Mouse (Mus musculus): Measurements from ENCODE around the gene Vim. TPM values are rescaled to one million over a fixed set of nuclear protein-coding genes. Genes with fewer than 3 reads are reported as not detected.

Gene Vim
- total and polyA plus RNA-seq, 3 experiments: 222 to 1,410 (median 451) TPM

GRCm38 (mm10) chr2:13536747-13537146 lies 37.0 kb upstream of the Vim start:
- no peak for DNase-seq (ENCODE audit: low spot score)
- ATAC-seq (ENCODE audit: extremely low read depth, insufficient number of reproducible peaks, low FRiP score, poor library complexity, severe bottlenecking): no peak
- H3K4me3 ChIP-seq (ENCODE audit: low read depth, low read length): no peak overlapping the region
- TF ChIP-seq POLR2AphosphoS5 (IDR thresholded peaks at IDR 0.05; ENCODE audit: insufficient replicate concordance, low read depth, low read length) (no peak), GATA1 (IDR thresholded peaks at IDR 0.05; ENCODE audit: borderline replicate concordance, low read length) (no peak)
- peaks cover 38% of the 10 kb centered on the region for H3K4me1 ChIP-seq (ENCODE audit: insufficient read depth, low read depth, low read length)
- H3K9me3 ChIP-seq (replicated peaks): no peaks in the 10 kb centered on the region
- no peaks in the 10 kb centered on the region for H3K27me3 ChIP-seq (ENCODE audit: insufficient read depth, low read length)
- no peaks in the 10 kb centered on the region for H3K36me3 ChIP-seq (replicated peaks)

DNA sequence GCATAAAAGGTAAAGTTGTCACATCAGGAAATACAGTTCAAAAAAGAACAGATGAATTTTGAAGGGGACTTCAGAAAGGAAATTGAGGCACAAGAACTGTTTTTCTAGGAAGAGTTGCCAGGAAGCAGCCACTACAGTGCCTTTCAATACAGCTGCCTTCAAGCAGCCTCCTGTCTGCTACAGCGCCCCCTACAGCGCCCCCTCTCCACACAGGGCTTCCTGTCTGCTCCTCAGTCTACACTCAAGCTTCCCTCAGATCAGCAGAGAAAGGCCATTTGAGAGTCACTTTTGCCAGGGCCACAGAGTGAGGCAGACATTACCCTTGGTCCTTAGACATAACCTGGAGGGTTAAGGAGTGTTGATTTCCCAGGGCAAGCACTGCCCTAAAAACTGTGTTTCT lies 36.0 kb upstream of the Vim start:
- DNase-seq (ENCODE audit: low spot score) (no peak), ATAC-seq (ENCODE audit: extremely low read depth, insufficient number of reproducible peaks, low FRiP score, poor library complexity, severe bottlenecking) (no peak)
- no peak overlapping the region for H3K4me3 ChIP-seq (ENCODE audit: low read depth, low read length)

DNA sequence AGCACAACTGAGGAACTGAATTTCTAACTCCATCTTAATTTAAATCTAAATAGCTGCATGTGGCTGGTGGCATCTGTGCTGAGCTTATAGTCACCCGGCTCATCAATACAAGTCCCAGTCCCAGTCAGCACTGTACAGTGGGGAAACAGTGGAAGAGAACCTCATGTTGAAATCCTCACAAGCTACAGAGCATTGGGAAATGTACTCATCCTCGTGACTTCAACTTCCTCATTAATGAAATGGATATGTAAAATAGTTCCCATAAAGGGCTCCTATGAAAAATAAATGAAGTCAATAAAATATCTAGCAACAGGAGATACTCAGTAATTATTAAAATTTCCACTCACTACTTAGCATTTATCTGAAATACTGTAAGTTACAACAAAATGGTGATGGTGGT lies 35.5 kb upstream of the Vim start:
- ATAC-seq (ENCODE audit: extremely low read depth, insufficient number of reproducible peaks, low FRiP score, poor library complexity, severe bottlenecking): no peak
- TF ChIP-seq GATA2 (IDR thresholded peaks at IDR 0.05; ENCODE audit: borderline replicate concordance, low read depth, low read length) (no peak), GATA1 (IDR thresholded peaks at IDR 0.05; ENCODE audit: borderline replicate concordance, low read length) (no peak), TAL1 (conservative IDR thresholded peaks at IDR 0.05; ENCODE audit: low read depth, low read length) (no peak), POLR2AphosphoS5 (IDR thresholded peaks at IDR 0.05; ENCODE audit: insufficient replicate concordance, low read depth, low read length) (no peak), CTCF (IDR thresholded peaks at IDR 0.05; ENCODE audit: low read depth, low read length) (no peak)
- Histone ChIP-seq H3K4me1 (ENCODE audit: insufficient read depth, low read depth, low read length) (peaks cover 45% of the 10 kb centered on the region), H3K36me3 (replicated peaks) (no peaks in the 10 kb centered on the region), H3K9me3 (replicated peaks) (no peaks in the 10 kb centered on the region), H3K27me3 (ENCODE audit: insufficient read depth, low read length) (no peaks in the 10 kb centered on the region), H3K4me3 (ENCODE audit: low read depth, low read length) (no peak overlapping the region)
- no peak for DNase-seq (ENCODE audit: low spot score)

More for the DNA sequence above, 36.0 kb upstream of the Vim start:
- H3K27me3 ChIP-seq (ENCODE audit: insufficient read depth, low read length): no peaks in the 10 kb centered on the region
- peaks cover 43% of the 10 kb centered on the region for H3K4me1 ChIP-seq (ENCODE audit: insufficient read depth, low read depth, low read length)
- TF ChIP-seq CTCF (IDR thresholded peaks at IDR 0.05; ENCODE audit: low read depth, low read length) (peak; percentile 31; the same call in 1 of the 2 replicates), GATA2 (IDR thresholded peaks at IDR 0.05; ENCODE audit: borderline replicate concordance, low read depth, low read length) (no peak)
- no peaks in the 10 kb centered on the region for H3K9me3 ChIP-seq (replicated peaks)
- no peaks in the 10 kb centered on the region for H3K36me3 ChIP-seq (replicated peaks)

DNA sequence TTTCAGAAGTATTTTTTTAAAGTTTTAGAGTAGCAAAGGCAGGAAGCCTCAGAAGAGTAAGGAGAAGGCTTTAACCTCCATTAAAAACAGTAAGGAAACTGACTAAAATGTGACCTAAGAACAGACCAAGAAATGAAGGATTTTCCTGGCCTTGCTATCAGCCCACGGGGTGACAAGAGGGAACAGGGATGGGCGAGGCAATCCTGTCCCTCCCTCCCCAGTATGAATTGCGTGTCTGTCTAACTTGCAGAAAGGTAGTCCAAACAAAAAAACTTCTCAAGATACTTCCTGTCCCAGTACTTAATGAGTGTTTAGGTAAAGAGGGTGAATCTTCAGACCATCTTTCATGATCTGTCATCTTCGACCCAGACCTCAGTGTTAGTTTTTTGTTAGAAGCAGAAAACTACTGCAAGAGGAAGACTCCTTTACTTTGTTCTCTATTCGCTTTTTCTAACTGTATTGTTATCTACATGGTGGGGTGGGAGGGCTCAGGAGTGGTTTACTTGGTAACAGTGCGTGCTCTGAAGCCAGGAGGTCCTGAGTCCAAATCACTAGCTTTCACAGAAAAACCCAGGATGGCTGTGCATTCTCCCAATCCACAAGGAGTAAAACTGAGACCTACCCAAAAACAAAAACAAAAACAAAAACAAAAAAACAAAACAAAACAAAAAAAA lies 34.9 kb upstream of the Vim start:
- Histone ChIP-seq H3K4me1 (ENCODE audit: insufficient read depth, low read depth, low read length) (peaks cover 43% of the 10 kb centered on the region), H3K27me3 (ENCODE audit: insufficient read depth, low read length) (no peaks in the 10 kb centered on the region), H3K4me3 (ENCODE audit: low read depth, low read length) (no peak overlapping the region; the same call in 1 of the 2 replicates), H3K9me3 (replicated peaks) (no peaks in the 10 kb centered on the region), H3K36me3 (replicated peaks) (no peaks in the 10 kb centered on the region)
- ATAC-seq (ENCODE audit: extremely low read depth, insufficient number of reproducible peaks, low FRiP score, poor library complexity, severe bottlenecking) (no peak), DNase-seq (ENCODE audit: low spot score) (no peak)
- TF ChIP-seq CTCF (IDR thresholded peaks at IDR 0.05; ENCODE audit: low read depth, low read length) (no peak), POLR2AphosphoS5 (IDR thresholded peaks at IDR 0.05; ENCODE audit: insufficient replicate concordance, low read depth, low read length) (no peak), TAL1 (conservative IDR thresholded peaks at IDR 0.05; ENCODE audit: low read depth, low read length) (no peak), GATA2 (IDR thresholded peaks at IDR 0.05; ENCODE audit: borderline replicate concordance, low read depth, low read length) (no peak), GATA1 (IDR thresholded peaks at IDR 0.05; ENCODE audit: borderline replicate concordance, low read length) (no peak)

GRCm38 (mm10) chr2:13539860-13540259 lies 33.9 kb upstream of the Vim start:
- no peaks in the 10 kb centered on the region for H3K27me3 ChIP-seq (ENCODE audit: insufficient read depth, low read length)
- no peaks in the 10 kb centered on the region for H3K36me3 ChIP-seq (replicated peaks)
- H3K9me3 ChIP-seq (replicated peaks): no peaks in the 10 kb centered on the region
- H3K4me3 ChIP-seq (ENCODE audit: low read depth, low read length): no peak overlapping the region
- TF ChIP-seq TAL1 (conservative IDR thresholded peaks at IDR 0.05; ENCODE audit: low read depth, low read length): no peak
- no peak for TF ChIP-seq POLR2AphosphoS5 (IDR thresholded peaks at IDR 0.05; ENCODE audit: insufficient replicate concordance, low read depth, low read length)
- TF ChIP-seq GATA2 (IDR thresholded peaks at IDR 0.05; ENCODE audit: borderline replicate concordance, low read depth, low read length): no peak
- TF ChIP-seq GATA1 (IDR thresholded peaks at IDR 0.05; ENCODE audit: borderline replicate concordance, low read length): no peak
- TF ChIP-seq CTCF (IDR thresholded peaks at IDR 0.05; ENCODE audit: low read depth, low read length): no peak
- ATAC-seq (ENCODE audit: extremely low read depth, insufficient number of reproducible peaks, low FRiP score, poor library complexity, severe bottlenecking) (no peak), DNase-seq (ENCODE audit: low spot score) (no peak)
- H3K4me1 ChIP-seq (ENCODE audit: insufficient read depth, low read depth, low read length): peaks cover 48% of the 10 kb centered on the region

GRCm38 (mm10) chr2:13543519-13544124 lies 30.1 kb upstream of the Vim start:
- Histone ChIP-seq H3K4me1 (ENCODE audit: insufficient read depth, low read depth, low read length) (peaks cover 35% of the 10 kb centered on the region), H3K9me3 (replicated peaks) (no peaks in the 10 kb centered on the region), H3K36me3 (replicated peaks) (no peaks in the 10 kb centered on the region), H3K4me3 (ENCODE audit: low read depth, low read length) (peak overlapping the region; percentile 86), H3K27me3 (ENCODE audit: insufficient read depth, low read length) (no peaks in the 10 kb centered on the region)
- DNase-seq (ENCODE audit: low spot score) (no peak), ATAC-seq (ENCODE audit: extremely low read depth, insufficient number of reproducible peaks, low FRiP score, poor library complexity, severe bottlenecking) (no peak)
- TF ChIP-seq GATA1 (IDR thresholded peaks at IDR 0.05; ENCODE audit: borderline replicate concordance, low read length) (no peak), TAL1 (conservative IDR thresholded peaks at IDR 0.05; ENCODE audit: low read depth, low read length) (no peak), GATA2 (IDR thresholded peaks at IDR 0.05; ENCODE audit: borderline replicate concordance, low read depth, low read length) (no peak), POLR2AphosphoS5 (IDR thresholded peaks at IDR 0.05; ENCODE audit: insufficient replicate concordance, low read depth, low read length) (no peak), CTCF (IDR thresholded peaks at IDR 0.05; ENCODE audit: low read depth, low read length) (no peak)
